In genomic region chr6:145495731-145496130, GRCm38 (mm10) we compare ENCODE assay signal across 31 mouse cellular contexts.
"Had no signal": no experiment of that assay in that cellular context is flagged by ENCODE, and none has a peak within 500 bp of the region (broad histone marks: within the 10 kb centered on the region; RNA-seq: fewer than 3 reads in every experiment).

No protein-coding gene starts in this region.

- H3K9ac ChIP-seq: limb, embryonic 12.5 days; limb, embryonic 13.5 days; limb, embryonic 15.5 days; liver, embryonic 12.5 days; liver, embryonic 13.5 days; liver, embryonic 14.5 days; liver, embryonic 15.5 days; liver, postnatal 0 days; lung, embryonic 14.5 days; lung, embryonic 15.5 days; midbrain, embryonic 12.5 days; midbrain, embryonic 15.5 days; neural tube, embryonic 12.5 days had no signal

- H3K27me3 ChIP-seq: limb, embryonic 12.5 days; limb, embryonic 13.5 days; limb, embryonic 15.5 days; liver, embryonic 12.5 days; liver, embryonic 13.5 days; liver, embryonic 15.5 days; lung, embryonic 15.5 days; midbrain, embryonic 15.5 days; neural tube, embryonic 12.5 days had no signal

- H3K27ac ChIP-seq: limb, embryonic 10.5 days; limb, embryonic 12.5 days; limb, embryonic 13.5 days; limb, embryonic 15.5 days; liver, embryonic 12.5 days; liver, embryonic 13.5 days; liver, embryonic 14.5 days; liver, embryonic 15.5 days; lung, embryonic 15.5 days; macrophage; midbrain, embryonic 10.5 days; midbrain, embryonic 12.5 days; midbrain, embryonic 15.5 days; neural tube, embryonic 12.5 days had no signal

- H3K9me3 ChIP-seq: limb, embryonic 10.5 days; limb, embryonic 12.5 days; limb, embryonic 13.5 days; limb, embryonic 15.5 days; liver, embryonic 12.5 days; liver, embryonic 13.5 days; liver, embryonic 15.5 days; lung, embryonic 15.5 days; midbrain, embryonic 10.5 days; midbrain, embryonic 12.5 days; midbrain, embryonic 15.5 days; neural tube, embryonic 12.5 days had no signal

- ATAC-seq: liver, embryonic 12.5 days; liver, postnatal 0 days; lung, postnatal 0 days; midbrain, embryonic 15.5 days; midbrain, embryonic 16.5 days had no signal

- H3K36me3 ChIP-seq: limb, embryonic 10.5 days; limb, embryonic 12.5 days; limb, embryonic 13.5 days; limb, embryonic 15.5 days; liver, embryonic 12.5 days; liver, embryonic 13.5 days; liver, embryonic 15.5 days; lung, embryonic 15.5 days; midbrain, embryonic 10.5 days; midbrain, embryonic 12.5 days; midbrain, embryonic 15.5 days; neural tube, embryonic 12.5 days had no signal

- H3K4me2 ChIP-seq: limb, embryonic 12.5 days; limb, embryonic 13.5 days; limb, embryonic 15.5 days; liver, embryonic 11.5 days; liver, embryonic 12.5 days; liver, embryonic 13.5 days; liver, embryonic 15.5 days; lung, embryonic 14.5 days; lung, embryonic 15.5 days; midbrain, embryonic 11.5 days; midbrain, embryonic 12.5 days; midbrain, embryonic 15.5 days; neural tube, embryonic 12.5 days had no signal

- H3K4me3 ChIP-seq: limb, embryonic 10.5 days; limb, embryonic 12.5 days; limb, embryonic 13.5 days; limb, embryonic 15.5 days; liver, embryonic 12.5 days; liver, embryonic 13.5 days; liver, embryonic 15.5 days; lung, embryonic 15.5 days; megakaryocyte, embryonic 14.5 days; midbrain, embryonic 10.5 days; midbrain, embryonic 12.5 days; midbrain, embryonic 15.5 days; myocyte; neural tube, embryonic 12.5 days had no signal

- H3K4me1 ChIP-seq: liver, embryonic 12.5 days; liver, embryonic 15.5 days; midbrain, embryonic 10.5 days; midbrain, embryonic 12.5 days; midbrain, embryonic 15.5 days; neural tube, embryonic 12.5 days had no signal

- DNase-seq: left cerebral cortex, postnatal 4 days; liver; liver, embryonic 13.5 days; liver, postnatal 0 days; lung, adult 18-20 months; lung, adult 2 months; lung, embryonic 14.5 days; lung, postnatal 10 days; lung, postnatal 14 days; lung, postnatal 36 days; lung, postnatal 4 days; midbrain, embryonic 14.5 days had no signal
